Mouse (Mus musculus): Measurements from ENCODE around the gene Nostrin.

- TF ChIP-seq CTCF (IDR thresholded peaks at IDR 0.05; ENCODE audit: low read depth) (no peak), EP300 (IDR thresholded peaks at IDR 0.05; ENCODE audit: low read depth) (no peak)
These were observed 31.0 kb upstream of the Nostrin start for GRCm38 (mm10) chr2:69104511-69105145.
